Comparison of ENCODE assay signal across 8 mouse cellular contexts in genomic region chr4:58913336-58914026, GRCm38 (mm10). TPM values are rescaled to one million over a fixed set of nuclear protein-coding genes. Genes with fewer than 3 reads are reported as not detected.
DNase-seq lines count a peak whose midpoint lies in the region; ATAC-seq and TF ChIP-seq lines count a peak whose summit lies in the region.

No protein-coding gene starts in this region.

- WGBS in hindbrain, postnatal 0 days: 46% methylated on average over 3 of the region's 3 CpGs
- whole genome bisulfite sequencing in cerebellum, adult 2 months: 61% methylated on average over 3 of the region's 3 CpGs

- no peaks in the 10 kb centered on the region for H3K36me3 ChIP-seq in hindbrain, postnatal 0 days (ENCODE audit: insufficient read depth, low read length)
- H3K36me3 ChIP-seq in megakaryocyte, embryonic 14.5 days (replicated peaks; ENCODE audit: low read length): no peaks in the 10 kb centered on the region

- H3K9ac ChIP-seq in hindbrain, postnatal 0 days (replicated peaks; ENCODE audit: low read length): no peak overlapping the region

- H3K4me1 ChIP-seq in hindbrain, postnatal 0 days (ENCODE audit: insufficient read depth, low read length): no peaks in the 10 kb centered on the region; the same call in 1 of the 2 replicates
- peaks cover 43% of the 10 kb centered on the region for H3K4me1 ChIP-seq in megakaryocyte, embryonic 14.5 days
- peaks cover 5% of the 10 kb centered on the region; the same call in 1 of the 2 replicates for H3K4me1 ChIP-seq in cerebellum, adult 2 months (ENCODE audit: control insufficient read depth, insufficient read depth, low read length)

- TF ChIP-seq POLR2A in cerebellum, adult 2 months (IDR thresholded peaks at IDR 0.05; ENCODE audit: borderline replicate concordance, insufficient read depth, low read length): no peak

- H3K9me3 ChIP-seq in hindbrain, postnatal 0 days (ENCODE audit: low read length): no peaks in the 10 kb centered on the region
- no peaks in the 10 kb centered on the region for H3K9me3 ChIP-seq in megakaryocyte, embryonic 14.5 days

- no peak for TF ChIP-seq CTCF in hindbrain, postnatal 0 days (IDR thresholded peaks at IDR 0.05; ENCODE audit: low read depth)
- TF ChIP-seq CTCF in cerebellum, adult 2 months (IDR thresholded peaks at IDR 0.05; ENCODE audit: borderline replicate concordance, insufficient read depth, low read depth, low read length): no peak

- no peak for ATAC-seq in hindbrain, postnatal 0 days

- peak overlapping the region; percentile 83 for H3K4me2 ChIP-seq in hindbrain, postnatal 0 days (ENCODE audit: low read depth, low read length)

- peak overlapping the region; percentile 93 for H3K4me3 ChIP-seq in hindbrain, postnatal 0 days (ENCODE audit: low read length)
- H3K4me3 ChIP-seq in megakaryocyte, embryonic 14.5 days (replicated peaks): peak overlapping the region; percentile 93
- no peak overlapping the region for H3K4me3 ChIP-seq in cerebellum, adult 2 months (replicated peaks; ENCODE audit: insufficient read depth, low read depth, low read length)

- H3K27ac ChIP-seq in hindbrain, postnatal 0 days: no peak overlapping the region
- H3K27ac ChIP-seq in cerebellum, adult 2 months (ENCODE audit: insufficient read depth, low read length): no peak overlapping the region

- peak; percentile 21 for DNase-seq in embryo, embryonic 10.5 days (ENCODE audit: low spot score)
- no peak for DNase-seq in embryo, embryonic 9.5 days (ENCODE audit: extremely low spot score)
- DNase-seq in MEL-GATA-1-ER (ENCODE audit: extremely low read depth, low read depth): peak; percentile 66
- DNase-seq in hindbrain, postnatal 0 days (ENCODE audit: low spot score): no peak
- DNase-seq in cerebellum, adult 2 months: no peak
- DNase-seq in left cerebral cortex, adult 9 months (ENCODE audit: low spot score in 2 of 2): no peak
- DNase-seq in kidney, adult 18-20 months: no peak

- H3K27me3 ChIP-seq in hindbrain, postnatal 0 days (ENCODE audit: insufficient read depth, low read length): no peaks in the 10 kb centered on the region
- H3K27me3 ChIP-seq in megakaryocyte, embryonic 14.5 days (replicated peaks): no peaks in the 10 kb centered on the region
- no peaks in the 10 kb centered on the region for H3K27me3 ChIP-seq in cerebellum, adult 2 months (ENCODE audit: control insufficient read depth, insufficient read depth, low read length)

RNA-seq across cellular contexts. Expression of gene Ecpas, which starts 0.9 kb away (rescaled TPM):
- total RNA-seq in hindbrain, postnatal 0 days (2014; rRNA removed): 53.0 and 55.8 TPM in 2 replicates
- 33.5 and 36.6 TPM in 2 replicates for polyA plus RNA-seq in hindbrain, postnatal 0 days (2015; fragmentation: Nextera tagmentation; extraction: Ambion mirVana)
- polyA plus RNA-seq in megakaryocyte, embryonic 14.5 days (2012; ENCODE audit: insufficient read depth, low replicate concordance): 4.9 and 12.6 TPM in 2 replicates
- 41.3 and 41.8 TPM in 2 replicates for polyA plus RNA-seq in cerebellum, adult 2 months (2012; rRNA removed)

RNA-seq across cellular contexts. Expression of gene Zkscan16, which starts 29.9 kb away (rescaled TPM):
- total RNA-seq in hindbrain, postnatal 0 days (2014; rRNA removed): 4.1 and 4.2 TPM in 2 replicates
- polyA plus RNA-seq in hindbrain, postnatal 0 days (2015; fragmentation: Nextera tagmentation; extraction: Ambion mirVana): 1.8 and 2.3 TPM in 2 replicates
- polyA plus RNA-seq in megakaryocyte, embryonic 14.5 days (2012; ENCODE audit: insufficient read depth, low replicate concordance): not detected in 2 replicates
- polyA plus RNA-seq in cerebellum, adult 2 months (2012; rRNA removed): 8.1 and 9.0 TPM in 2 replicates

Comparison
In these comparisons a context has a peak if more than half of its experiments do, and no peak if none do; other contexts are left out.
1. DNase-seq: peak in embryo, embryonic 10.5 days (single experiment) and MEL-GATA-1-ER (single experiment); none in embryo, embryonic 9.5 days (single experiment), hindbrain, postnatal 0 days (single experiment), cerebellum, adult 2 months (0 of 2), left cerebral cortex, adult 9 months (0 of 2) and kidney, adult 18-20 months (single experiment).